Comparison of ENCODE assay signal across 10 mouse cellular contexts in genomic region chr3:136165167-136166032, GRCm38 (mm10).
DNase-seq lines count a peak whose midpoint lies in the region; ATAC-seq and TF ChIP-seq lines count a peak whose summit lies in the region.
"Had no signal": no experiment of that assay in that cellular context is flagged by ENCODE, and none has a peak within 500 bp of the region (broad histone marks: within the 10 kb centered on the region; RNA-seq: fewer than 3 reads in every experiment).

No protein-coding gene starts in this region.

- no peak overlapping the region for H3K4me2 ChIP-seq in forebrain, embryonic 15.5 days (replicated peaks)

- H3K4me3 ChIP-seq in forebrain, embryonic 15.5 days: no peak overlapping the region
- no peak overlapping the region for H3K4me3 ChIP-seq in forebrain, embryonic 10.5 days
- no peak overlapping the region for H3K4me3 ChIP-seq in thymus, adult 2 months (ENCODE audit: control insufficient read depth, insufficient read depth, low read length)
- H3K4me3 ChIP-seq: megakaryocyte, embryonic 14.5 days had no signal

- WGBS in forebrain, embryonic 15.5 days: 77% methylated on average over 7 of the region's 7 CpGs
- WGBS in forebrain, embryonic 10.5 days: 90% methylated on average over 7 of the region's 7 CpGs
- 88% methylated on average over 7 of the region's 7 CpGs for WGBS in thymus, adult 2 months

- peak; percentile 82; the same call in 1 of the 2 replicates for ATAC-seq in forebrain, embryonic 15.5 days (replicated peaks)

- no peaks in the 10 kb centered on the region for H3K9me3 ChIP-seq in forebrain, embryonic 15.5 days
- no peaks in the 10 kb centered on the region for H3K9me3 ChIP-seq in forebrain, embryonic 10.5 days
- H3K9me3 ChIP-seq: megakaryocyte, embryonic 14.5 days had no signal

- no peak overlapping the region for H3K9ac ChIP-seq in forebrain, embryonic 15.5 days (replicated peaks)

- TF ChIP-seq CTCF in thymus, adult 2 months (IDR thresholded peaks at IDR 0.05; ENCODE audit: borderline replicate concordance, control insufficient read depth, extremely low read depth, insufficient read depth, low read length, poor library complexity): no peak

- no peaks in the 10 kb centered on the region for H3K27me3 ChIP-seq in forebrain, embryonic 15.5 days
- H3K27me3 ChIP-seq in forebrain, embryonic 10.5 days (ENCODE audit: poor library complexity, severe bottlenecking): no peaks in the 10 kb centered on the region
- H3K27me3 ChIP-seq in thymus, adult 2 months (ENCODE audit: control insufficient read depth, insufficient read depth, low read length): no peaks in the 10 kb centered on the region
- H3K27me3 ChIP-seq: megakaryocyte, embryonic 14.5 days had no signal

- no peak for TF ChIP-seq POLR2A in thymus, adult 2 months (IDR thresholded peaks at IDR 0.05; ENCODE audit: control insufficient read depth, extremely low read depth, insufficient read depth, low read length, poor library complexity)

- DNase-seq in forebrain, embryonic 10.5 days (ENCODE audit: extremely low spot score, low spot score): no peak
- DNase-seq in frontal cortex, postnatal 25 days (ENCODE audit: low spot score in 2 of 2): peak; percentile 27 to 29
- peak; percentile 58 to 73 for DNase-seq in layer of hippocampus, adult 8-10 months (ENCODE audit: low spot score in 2 of 2)
- peak; percentile 71 to 80 for DNase-seq in right cerebral cortex, postnatal 10 days (ENCODE audit: low spot score in 2 of 2)
- no peak for DNase-seq in ovary, adult 18-20 months (ENCODE audit: low spot score)
- DNase-seq in adrenal gland, adult 18-20 months (ENCODE audit: low spot score in 2 of 2): no peak
- DNase-seq in thymus, adult 2 months: no peak
- DNase-seq: B cell, adult 2 months had no signal

- no peak overlapping the region for H3K27ac ChIP-seq in forebrain, embryonic 15.5 days (replicated peaks)
- no peak overlapping the region for H3K27ac ChIP-seq in forebrain, embryonic 10.5 days
- H3K27ac ChIP-seq in thymus, adult 2 months (ENCODE audit: control insufficient read depth, insufficient read depth, low read length): no peak overlapping the region

- no peaks in the 10 kb centered on the region for H3K36me3 ChIP-seq in forebrain, embryonic 15.5 days
- no peaks in the 10 kb centered on the region for H3K36me3 ChIP-seq in forebrain, embryonic 10.5 days (replicated peaks)
- H3K36me3 ChIP-seq in thymus, adult 2 months (ENCODE audit: control insufficient read depth, insufficient read depth, low read length): no peaks in the 10 kb centered on the region

- no peaks in the 10 kb centered on the region; the same call in 1 of the 2 replicates for H3K4me1 ChIP-seq in forebrain, embryonic 15.5 days
- H3K4me1 ChIP-seq in forebrain, embryonic 10.5 days: no peaks in the 10 kb centered on the region
- no peaks in the 10 kb centered on the region for H3K4me1 ChIP-seq in thymus, adult 2 months (replicated peaks; ENCODE audit: control insufficient read depth, insufficient read depth, low read length)
- H3K4me1 ChIP-seq: megakaryocyte, embryonic 14.5 days had no signal

Comparison
In these comparisons a context has a peak if more than half of its experiments do, and no peak if none do; other contexts are left out.
1. DNase-seq: peak in frontal cortex, postnatal 25 days (2 of 2), layer of hippocampus, adult 8-10 months (2 of 2) and right cerebral cortex, postnatal 10 days (2 of 2); none in forebrain, embryonic 10.5 days (single experiment), ovary, adult 18-20 months (single experiment), adrenal gland, adult 18-20 months (0 of 2) and thymus, adult 2 months (single experiment).